In genomic region chr5:72068826-72069225, GRCm38 (mm10) we compare ENCODE assay signal across 17 mouse cellular contexts.
DNase-seq lines count a peak whose midpoint lies in the region; ATAC-seq and TF ChIP-seq lines count a peak whose summit lies in the region.
"Had no signal": no experiment of that assay in that cellular context is flagged by ENCODE, and none has a peak within 500 bp of the region (broad histone marks: within the 10 kb centered on the region; RNA-seq: fewer than 3 reads in every experiment).

No protein-coding gene starts in this region.

- H3K9ac ChIP-seq in embryonic facial prominence, embryonic 15.5 days, result no peak overlapping the region
- no peak overlapping the region for H3K9ac ChIP-seq in midbrain, embryonic 13.5 days (replicated peaks)
- H3K9ac ChIP-seq: hindbrain, embryonic 14.5 days had no signal

- 29% methylated on average over 6 of the region's 6 CpGs for WGBS in embryonic facial prominence, embryonic 15.5 days
- 69% methylated on average over 6 of the region's 6 CpGs for WGBS in midbrain, embryonic 13.5 days

- H3K27me3 ChIP-seq in embryonic facial prominence, embryonic 15.5 days, result no peaks in the 10 kb centered on the region
- H3K27me3 ChIP-seq in midbrain, embryonic 13.5 days, result no peaks in the 10 kb centered on the region

- peak; percentile 31 for DNase-seq in cerebellum, adult 9-10 months
- DNase-seq in cerebellum, adult 8-10 months, result no peak
- peak in 1 of 2 experiments; percentile 29 for DNase-seq in layer of hippocampus, adult 2 months (ENCODE audit: low spot score in 2 of 2)
- no peak for DNase-seq in layer of hippocampus, postnatal 10 days (ENCODE audit: low spot score in 2 of 2)
- DNase-seq in cerebellum, postnatal 10 days, result peak; percentile 22 to 26
- DNase-seq in thymus, adult 18-20 months, result no peak
- DNase-seq: adrenal gland, postnatal 36 days; gastrocnemius, postnatal 10 days; lung, postnatal 4 days; midbrain, embryonic 14.5 days; thymus, postnatal 14 days had no signal

- H3K4me2 ChIP-seq in embryonic facial prominence, embryonic 15.5 days (replicated peaks), result no peak overlapping the region
- H3K4me2 ChIP-seq in midbrain, embryonic 13.5 days (replicated peaks), result no peak overlapping the region
- H3K4me2 ChIP-seq: hindbrain, embryonic 14.5 days had no signal

- no peak for TF ChIP-seq CTCF in layer of hippocampus, adult 2 months (conservative IDR thresholded peaks at IDR 0.05)

- ATAC-seq in embryonic facial prominence, embryonic 15.5 days (ENCODE audit: insufficient number of reproducible peaks, low FRiP score, low TSS enrichment, low read depth), result no peak
- ATAC-seq in midbrain, embryonic 13.5 days, result no peak
- ATAC-seq: forebrain, embryonic 16.5 days; intestine, postnatal 0 days had no signal

- H3K4me1 ChIP-seq in embryonic facial prominence, embryonic 15.5 days, result no peaks in the 10 kb centered on the region
- no peaks in the 10 kb centered on the region for H3K4me1 ChIP-seq in midbrain, embryonic 13.5 days (replicated peaks)

- H3K27ac ChIP-seq in layer of hippocampus, adult 2 months, result peak overlapping the region; percentile 91
- peak overlapping the region; percentile 65 for H3K27ac ChIP-seq in embryonic facial prominence, embryonic 15.5 days (replicated peaks)
- H3K27ac ChIP-seq in midbrain, embryonic 13.5 days, result no peak overlapping the region
- H3K27ac ChIP-seq: hindbrain, embryonic 14.5 days; kidney, postnatal 0 days had no signal

- no peaks in the 10 kb centered on the region for H3K36me3 ChIP-seq in embryonic facial prominence, embryonic 15.5 days
- no peaks in the 10 kb centered on the region for H3K36me3 ChIP-seq in midbrain, embryonic 13.5 days

- no peaks in the 10 kb centered on the region for H3K9me3 ChIP-seq in embryonic facial prominence, embryonic 15.5 days (replicated peaks)
- H3K9me3 ChIP-seq in midbrain, embryonic 13.5 days, result no peaks in the 10 kb centered on the region

- no peak overlapping the region; the same call in 1 of the 2 replicates for H3K4me3 ChIP-seq in layer of hippocampus, adult 2 months
- H3K4me3 ChIP-seq in embryonic facial prominence, embryonic 15.5 days (replicated peaks), result no peak overlapping the region
- H3K4me3 ChIP-seq in midbrain, embryonic 13.5 days (replicated peaks), result no peak overlapping the region

Comparison
In these comparisons a context has a peak if more than half of its experiments do, and no peak if none do; other contexts are left out.
1. DNase-seq: peak in cerebellum, adult 9-10 months (single experiment) and cerebellum, postnatal 10 days (2 of 2); none in cerebellum, adult 8-10 months (single experiment), layer of hippocampus, postnatal 10 days (0 of 2) and thymus, adult 18-20 months (0 of 2).